ENCODE assay signal across 12 mouse cellular contexts in the genomic region with DNA sequence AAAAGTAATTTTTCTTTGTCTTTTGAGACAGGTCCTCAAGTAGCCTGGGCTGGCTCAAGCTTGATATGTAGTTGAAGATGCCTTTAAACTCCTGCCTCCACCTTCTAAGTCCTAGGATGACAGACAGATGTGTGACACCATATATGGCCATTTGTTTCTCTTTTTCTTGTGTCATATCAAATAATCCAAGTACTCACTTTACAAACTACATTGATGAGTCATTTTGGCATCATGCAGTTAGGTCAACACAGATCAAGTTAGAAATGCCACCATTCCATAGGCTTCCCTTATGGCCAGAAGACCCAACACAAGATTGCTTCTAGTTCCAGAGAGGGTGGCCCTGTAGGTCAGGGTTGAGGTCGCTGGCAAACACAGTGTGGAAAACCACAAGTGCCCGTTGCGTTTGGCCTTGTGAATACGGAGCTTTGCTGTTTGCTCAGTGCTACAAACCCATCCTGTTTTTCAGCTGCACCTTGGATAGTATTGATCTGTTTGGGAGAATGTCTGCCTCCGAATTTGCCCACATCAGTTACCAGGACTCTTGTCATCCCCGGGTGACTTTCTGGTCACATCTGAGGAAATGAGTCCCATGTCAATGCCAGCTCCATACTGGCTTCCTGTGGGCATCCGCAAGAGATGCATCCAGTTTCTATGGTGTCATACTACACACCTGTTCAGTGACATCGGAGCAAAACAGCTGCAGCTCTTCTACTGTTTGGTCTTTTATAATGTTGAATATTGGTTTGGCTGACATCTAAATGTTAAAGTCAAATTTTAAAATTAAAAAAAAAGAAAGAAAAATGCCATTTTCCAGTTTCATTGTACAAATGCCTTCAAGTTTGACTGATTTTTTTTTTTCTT.
"Had no signal": no experiment of that assay in that cellular context is flagged by ENCODE, and none has a peak within 500 bp of the region (broad histone marks: within the 10 kb centered on the region; RNA-seq: fewer than 3 reads in every experiment).

No protein-coding gene starts in this region.

- ATAC-seq: intestine, embryonic 15.5 days; lung, postnatal 0 days; midbrain, embryonic 13.5 days had no signal

- H3K4me2 ChIP-seq: intestine, embryonic 15.5 days; midbrain, embryonic 13.5 days; neural tube, embryonic 15.5 days; stomach, embryonic 15.5 days had no signal

- H3K9me3 ChIP-seq: intestine, embryonic 15.5 days; limb, embryonic 10.5 days; midbrain, embryonic 13.5 days; neural tube, embryonic 15.5 days; stomach, embryonic 15.5 days had no signal

- H3K27ac ChIP-seq: intestine, embryonic 15.5 days; left cerebral cortex, adult 2 months; limb, embryonic 10.5 days; midbrain, embryonic 13.5 days; neural tube, embryonic 15.5 days; stomach, embryonic 15.5 days had no signal

- H3K9ac ChIP-seq: intestine, embryonic 15.5 days; midbrain, embryonic 13.5 days; neural tube, embryonic 15.5 days; stomach, embryonic 15.5 days had no signal

- DNase-seq: kidney, adult 18-20 months; kidney, postnatal 14 days; lung, adult 2 months; lung, postnatal 36 days; thymus, postnatal 36 days had no signal

- H3K36me3 ChIP-seq: intestine, embryonic 15.5 days; limb, embryonic 10.5 days; midbrain, embryonic 13.5 days; neural tube, embryonic 15.5 days; stomach, embryonic 15.5 days had no signal

- H3K4me3 ChIP-seq: intestine, embryonic 15.5 days; left cerebral cortex, adult 2 months; limb, embryonic 10.5 days; midbrain, embryonic 13.5 days; neural tube, embryonic 15.5 days; stomach, embryonic 15.5 days had no signal
